Mouse (Mus musculus): Measurements from ENCODE around the gene Golph3l. TPM values are rescaled to one million over a fixed set of nuclear protein-coding genes. Genes with fewer than 3 reads are reported as not detected.
"Not testable (repeated sequence)": the region's sequence is repeated elsewhere in the genome, so short reads cannot be mapped to it uniquely, and the experiment has no call there.

Golph3l gene
- total RNA-seq, 2 experiments from 2014 or later = 10.8 to 13.5 TPM

DNA sequence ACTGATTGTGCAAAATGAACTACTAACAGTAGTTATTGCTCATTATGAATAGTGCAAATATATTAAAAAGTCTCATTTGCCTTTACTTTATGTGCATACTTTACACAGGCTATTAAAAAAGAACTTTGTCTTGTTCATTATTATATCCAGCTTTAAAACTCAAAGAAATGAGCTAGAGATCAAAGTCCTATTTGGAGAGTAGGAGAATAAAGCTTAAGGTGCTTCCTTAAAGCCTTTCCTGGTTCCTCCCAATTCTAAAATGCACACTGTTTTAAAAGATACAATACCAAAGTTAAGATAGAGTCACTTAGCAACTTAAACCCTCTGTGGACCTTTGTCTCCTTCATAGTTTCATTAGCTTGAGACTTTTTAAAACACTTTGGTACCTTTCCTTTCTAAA, 10.0 kb downstream of the Golph3l start:
- no peak for DNase-seq
- TF ChIP-seq CTCF (IDR thresholded peaks at IDR 0.05) = no peak
- Histone ChIP-seq H3K4me3 (no peak overlapping the region), H3K27ac (no peak overlapping the region)
- intact Hi-C loops (cut with DNase I) = no loop called here

DNA sequence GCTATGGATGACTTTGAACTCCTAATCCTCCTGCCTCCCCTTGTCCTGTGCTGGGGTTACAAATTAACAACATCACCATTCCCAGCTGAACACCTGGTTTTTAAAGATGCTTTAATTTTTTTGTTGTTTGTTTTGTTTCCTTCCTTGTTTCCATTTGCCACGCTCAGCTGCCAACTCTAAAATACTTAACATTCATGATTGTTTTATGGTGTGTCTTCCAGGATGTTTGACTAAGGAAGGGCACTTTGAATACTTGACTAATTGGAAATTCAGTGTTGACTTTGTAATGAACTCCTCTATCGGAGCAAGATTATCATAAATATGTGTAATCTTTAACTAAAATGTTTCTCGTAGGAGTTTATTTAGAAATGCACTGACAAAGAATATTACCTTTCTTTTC, 12.6 kb downstream of the Golph3l start:
- no peak for TF ChIP-seq CTCF (IDR thresholded peaks at IDR 0.05)
- intact Hi-C loops (cut with DNase I) = no loop called here
- no peak for DNase-seq
- H3K27ac ChIP-seq = no peak overlapping the region
- H3K4me3 ChIP-seq = no peak overlapping the region

GRCm38 (mm10) chr3:95606096-95606495, 17.4 kb downstream of the Golph3l start:
- H3K27ac ChIP-seq = no peak overlapping the region
- H3K4me3 ChIP-seq = no peak overlapping the region
- TF ChIP-seq CTCF (IDR thresholded peaks at IDR 0.05) = no peak
- intact Hi-C loops (cut with DNase I) = no loop called here
- DNase-seq = no peak

GRCm38 (mm10) chr3:95609195-95609594, 20.5 kb downstream of the Golph3l start:
- no peak for DNase-seq
- intact Hi-C loops (cut with DNase I) = no loop called here
- no peak for TF ChIP-seq CTCF (IDR thresholded peaks at IDR 0.05)
- H3K27ac ChIP-seq = no peak overlapping the region
- no peak overlapping the region for H3K4me3 ChIP-seq

GRCm38 (mm10) chr3:95613996-95614395, 25.3 kb downstream of the Golph3l start:
- no peak for DNase-seq
- Histone ChIP-seq H3K4me3 (no peak overlapping the region), H3K27ac (no peak overlapping the region)
- intact Hi-C loops (cut with DNase I) = no loop called here
- TF ChIP-seq CTCF (IDR thresholded peaks at IDR 0.05) = no peak

DNA sequence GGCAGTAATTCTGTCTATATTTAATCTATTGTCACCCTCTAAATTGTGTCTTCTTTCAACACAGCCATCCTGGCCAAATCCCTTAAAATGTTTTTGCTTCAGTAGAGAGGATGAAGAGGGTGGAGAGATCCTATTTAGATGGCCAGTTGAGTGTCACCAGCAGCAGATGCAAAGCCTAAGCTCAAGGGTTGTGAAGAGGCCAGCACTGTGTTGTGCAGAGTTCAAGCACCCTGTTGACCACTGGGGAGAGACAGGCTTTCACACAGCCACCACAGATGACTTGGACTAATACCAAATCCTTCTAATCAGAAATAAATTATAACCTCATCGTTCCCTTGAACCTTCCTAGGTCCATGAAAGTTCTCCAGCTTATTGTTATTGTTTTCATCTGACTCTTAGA, 29.8 kb downstream of the Golph3l start:
- Histone ChIP-seq H3K4me3 (no peak overlapping the region), H3K27ac (no peak overlapping the region)
- no peak for DNase-seq
- intact Hi-C loops (cut with DNase I) = no loop called here
- no peak for TF ChIP-seq CTCF (IDR thresholded peaks at IDR 0.05)

GRCm38 (mm10) chr3:95621241-95621640, 32.5 kb downstream of the Golph3l start:
- Histone ChIP-seq H3K27ac (no peak overlapping the region), H3K4me3 (no peak overlapping the region)
- DNase-seq = no peak
- intact Hi-C loops (cut with DNase I) = no loop called here
- TF ChIP-seq CTCF (IDR thresholded peaks at IDR 0.05) = no peak

GRCm38 (mm10) chr3:95622421-95622820, 33.7 kb downstream of the Golph3l start:
- H3K4me3 ChIP-seq; H3K27ac ChIP-seq; intact Hi-C loops (cut with DNase I); DNase-seq: not testable (repeated sequence)

DNA sequence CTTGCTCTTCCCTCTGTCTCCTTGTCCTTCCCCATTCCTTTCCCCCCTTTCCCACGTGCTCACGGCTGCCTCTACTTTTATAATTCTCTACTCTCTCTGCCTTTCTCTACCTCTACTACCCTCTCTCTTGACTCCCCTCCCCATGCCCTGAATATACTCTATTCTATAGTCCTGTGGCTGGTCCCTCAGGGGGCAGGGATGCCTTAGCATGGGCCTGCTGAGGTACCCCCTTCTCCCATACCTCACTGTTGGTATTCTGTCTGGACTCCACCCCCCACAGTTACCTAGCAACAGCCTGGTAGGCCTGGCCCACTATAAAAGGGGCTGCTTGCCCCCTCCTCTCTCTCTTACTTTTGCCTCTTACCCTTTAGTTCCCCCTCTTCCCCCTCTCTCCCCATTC, 34.8 kb downstream of the Golph3l start:
- H3K27ac ChIP-seq = no peak overlapping the region
- no peak for TF ChIP-seq CTCF (IDR thresholded peaks at IDR 0.05)
- intact Hi-C loops (cut with DNase I) = no loop called here
- DNase-seq = no peak
- H3K4me3 ChIP-seq = no peak overlapping the region

DNA sequence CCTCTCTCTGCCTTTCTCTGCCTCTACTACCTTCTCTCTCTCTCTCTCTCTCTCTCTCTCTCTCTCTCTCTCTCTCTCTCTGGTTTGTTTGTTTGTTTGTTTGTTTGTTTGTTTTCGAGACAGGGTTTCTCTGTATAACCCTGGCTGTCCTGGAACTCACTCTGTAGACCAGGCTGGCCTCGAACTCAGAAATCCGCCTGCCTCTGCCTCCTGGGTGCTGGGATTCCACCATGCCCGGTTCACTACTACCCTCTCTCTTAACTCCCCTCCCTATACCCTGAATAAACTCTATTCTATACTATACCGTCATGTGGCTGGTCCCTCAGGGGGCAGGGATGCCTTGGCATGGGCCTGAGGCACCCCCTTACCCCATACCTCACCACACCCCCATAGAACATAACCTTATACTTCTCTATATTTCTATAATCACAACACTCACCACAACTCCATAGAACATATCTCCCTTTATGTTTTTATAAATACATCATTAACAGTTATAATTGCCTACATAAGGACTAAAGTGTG, 35.3 kb downstream of the Golph3l start:
- DNase-seq; intact Hi-C loops (cut with DNase I): not testable (repeated sequence)
- Histone ChIP-seq H3K4me3 (peak overlapping the region; percentile 81), H3K27ac (peak overlapping the region; percentile 99)

GRCm38 (mm10) chr3:95624628-95625503, 36.1 kb downstream of the Golph3l start, which contains the start of gene Ensa:
Ensa (plus strand) TSS chr3:95624993.
- peak; percentile 98 for DNase-seq
- intact Hi-C loops (cut with DNase I) = no loop called here
- peak within 1 kb of the TSS; percentile 81 for H3K4me3 ChIP-seq
- TF ChIP-seq CTCF (IDR thresholded peaks at IDR 0.05) = no peak
- peak within 1 kb of the TSS; percentile 99 for H3K27ac ChIP-seq

- TF ChIP-seq CTCF (IDR thresholded peaks at IDR 0.05) = no peak
- Histone ChIP-seq H3K27ac (no peak overlapping the region), H3K4me3 (no peak overlapping the region)
- intact Hi-C loops (cut with DNase I) = no loop called here
- no peak for DNase-seq
Observed at GRCm38 (mm10) chr3:95627763-95628162, 39.0 kb downstream of the Golph3l start.

DNA sequence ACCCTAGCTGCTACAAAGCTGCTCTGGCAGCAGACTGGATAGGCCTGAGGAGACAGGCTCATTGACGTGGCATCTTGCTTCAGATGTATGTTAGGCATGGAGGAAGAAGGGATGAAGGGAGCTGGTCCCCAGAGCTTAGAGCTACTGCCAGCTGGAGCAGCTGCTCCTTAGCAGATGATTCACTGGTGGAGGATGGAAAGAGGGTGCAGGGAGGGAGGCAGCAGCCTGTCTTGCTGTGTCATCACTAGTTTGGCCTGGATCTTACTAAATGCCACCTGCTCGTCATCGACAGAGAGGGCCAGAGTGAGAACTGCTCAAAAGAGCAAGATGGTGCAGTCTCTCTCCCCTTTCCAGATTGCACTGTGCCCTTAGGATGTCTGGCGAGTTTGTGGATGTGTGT, 41.0 kb downstream of the Golph3l start:
- Histone ChIP-seq H3K27ac (peak overlapping the region; percentile 60), H3K4me3 (no peak overlapping the region)
- no peak for TF ChIP-seq CTCF (IDR thresholded peaks at IDR 0.05)
- intact Hi-C loops (cut with DNase I) = loop anchor here (5.0 kb wide), 3 partner anchors 103 to 143 kb away; no protein-coding TSS in a partner anchor
- DNase-seq = no peak
